Mouse (Mus musculus) NIH3T3 (cell line): Measurements from ENCODE around the gene Olfr1215.
A peak's percentile ranks its signal among the peaks of the same experiment; 100 is the strongest.

Source experiments
- DNase-seq: peaks from one replicate; pipeline ENCODE4 v3.0.0-alpha.2; 2012; ENCODE audit warnings: low read depth

Olfr1215 gene

DNA sequence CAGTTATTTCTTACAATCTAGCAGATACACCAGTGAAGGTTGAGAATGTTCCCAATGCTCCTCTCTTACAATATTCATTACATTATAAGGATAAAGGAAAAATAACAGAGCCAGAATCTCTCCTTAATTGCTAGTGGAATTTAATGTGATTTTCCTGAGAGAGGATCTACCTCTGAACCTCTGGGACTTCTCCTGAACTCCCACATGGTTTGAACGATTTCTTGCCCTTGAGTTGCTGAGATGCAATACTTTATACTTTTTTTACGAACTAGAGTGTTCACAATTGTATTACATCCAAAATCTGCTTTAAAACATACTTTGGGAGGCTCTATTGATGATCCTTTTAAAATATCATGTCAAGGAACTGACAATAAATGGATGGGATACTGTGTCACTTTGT, at the start of gene Olfr1215:
Olfr1215 (minus strand) TSS at position 101 of the 400 bp plus-strand sequence.
- DNase-seq = no peak

DNA sequence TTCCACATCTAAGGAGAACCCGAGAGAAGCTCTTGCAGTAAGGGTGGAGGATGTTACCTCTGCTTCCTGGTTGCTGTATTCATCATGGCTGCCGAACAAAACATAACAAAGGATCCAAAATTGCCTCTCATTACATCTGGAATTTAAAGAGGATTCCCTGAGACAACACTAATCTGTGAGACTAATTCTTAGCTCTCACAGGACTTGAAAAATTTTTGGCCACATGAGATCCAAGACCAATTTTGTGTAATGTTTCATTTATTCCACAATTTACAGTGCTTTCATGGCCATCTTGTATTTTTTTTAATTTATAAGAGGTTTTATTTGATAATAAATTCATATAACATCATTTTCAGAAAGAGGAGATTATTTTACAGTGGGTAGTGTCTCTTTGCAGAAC, 25.2 kb upstream of the Olfr1215 start, which contains the start of gene Olfr1217:
Olfr1217 (minus strand) TSS at position 101 of the 400 bp plus-strand sequence.
- DNase-seq = no peak

DNA sequence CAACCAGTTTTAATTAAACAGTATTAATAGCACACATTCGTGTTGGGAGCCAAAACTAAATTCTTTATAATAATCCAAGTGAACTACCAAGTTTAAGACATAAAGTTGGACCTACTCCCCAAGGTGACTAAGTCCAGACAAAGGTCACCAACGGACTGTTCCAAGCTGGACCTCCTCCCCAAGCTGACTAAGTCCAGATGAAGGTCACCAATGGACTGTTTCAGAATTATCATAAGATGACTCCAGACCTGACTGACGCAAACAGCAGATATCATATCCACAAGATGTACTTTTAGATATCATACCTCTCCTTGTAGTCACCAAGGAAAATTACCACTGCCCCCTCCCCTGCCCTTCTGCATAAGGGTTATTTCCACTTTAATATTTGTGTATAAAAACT, 14.7 kb upstream of the Olfr1215 start:
- peak; percentile 81 for DNase-seq

DNA sequence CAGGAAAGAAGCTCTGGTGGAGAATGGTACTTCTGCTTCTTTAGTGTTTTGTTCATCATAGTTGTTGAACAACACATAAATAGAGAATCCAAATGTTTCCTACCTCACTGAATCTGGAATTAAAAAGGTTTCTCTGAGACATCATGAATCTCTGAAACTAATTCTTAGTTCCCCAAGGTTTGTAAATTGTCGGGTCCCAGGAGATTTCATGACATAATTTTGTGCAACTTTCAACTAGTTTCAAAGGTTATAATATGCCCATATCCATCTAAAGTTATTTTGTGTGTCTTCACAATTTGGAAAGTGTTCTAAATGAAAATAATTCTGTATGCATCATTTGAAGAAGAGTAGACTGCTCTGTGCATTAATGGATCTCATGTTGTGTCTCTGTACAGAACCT, 11.5 kb upstream of the Olfr1215 start, which contains the start of gene Olfr1216:
Olfr1216 (minus strand) TSS at position 101 of the 400 bp plus-strand sequence.
- no peak for DNase-seq

DNA sequence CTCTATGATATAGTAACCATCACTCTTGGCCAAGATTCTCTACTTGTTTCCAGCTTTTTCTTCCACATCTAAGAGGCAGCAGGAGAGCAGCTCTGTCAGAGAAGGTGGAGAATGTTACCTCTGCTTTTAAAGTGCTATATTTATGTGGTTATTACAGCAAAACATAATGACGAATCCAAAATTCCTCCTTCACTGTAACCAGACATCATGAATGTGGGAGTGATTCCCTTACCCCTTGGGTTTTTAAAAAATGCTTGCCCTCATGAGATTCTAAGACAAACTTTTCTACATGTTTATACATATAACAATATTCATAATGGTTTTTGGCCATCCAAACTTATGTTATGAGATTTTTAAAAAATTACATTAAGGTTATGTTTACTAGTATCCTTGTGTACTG, 14.2 kb downstream of the Olfr1215 start, which contains the start of gene Olfr1214:
Olfr1214 (minus strand) TSS at position 101 of the 400 bp plus-strand sequence.
- DNase-seq = no peak

DNA sequence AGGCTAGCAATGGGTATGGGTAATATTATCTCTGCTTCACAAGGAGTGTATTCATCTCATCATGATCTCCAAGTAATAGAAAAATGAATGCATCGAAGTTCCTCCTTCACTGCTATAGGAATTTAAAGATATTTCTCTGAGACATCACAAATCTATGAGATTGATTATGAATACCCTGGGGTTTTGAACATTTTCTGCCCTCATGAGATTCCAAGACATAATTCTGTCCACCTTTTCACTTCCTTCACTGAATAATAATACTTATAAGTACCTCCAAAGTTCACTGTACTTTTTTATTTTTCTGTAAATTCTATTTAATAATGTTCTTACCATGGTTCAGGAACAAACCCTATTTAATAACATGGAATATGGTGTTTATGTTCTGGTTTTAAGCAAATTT, 26.6 kb downstream of the Olfr1215 start, which contains the start of gene Gm13762:
Gm13762 (minus strand) TSS at position 101 of the 400 bp plus-strand sequence.
- DNase-seq = no peak

DNA sequence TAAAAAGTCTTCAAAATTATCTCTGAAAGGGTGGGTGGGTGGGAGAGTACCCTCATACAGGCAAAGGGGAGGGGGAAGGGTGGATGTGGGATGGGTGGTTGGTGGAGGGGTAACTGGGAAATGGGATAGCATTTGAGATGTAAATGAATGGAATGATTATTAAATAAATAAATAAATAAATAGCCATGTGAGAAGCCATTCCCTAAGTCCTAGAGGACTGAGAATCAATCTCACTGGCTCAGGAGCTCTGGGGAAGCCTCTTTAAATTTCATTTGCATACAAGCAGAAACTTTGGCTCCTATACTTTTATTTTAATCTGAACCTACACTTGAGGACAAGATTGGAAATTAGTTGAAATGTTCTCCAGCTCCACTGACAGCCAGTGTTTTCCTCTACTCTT, 53.1 kb downstream of the Olfr1215 start, which contains the start of gene Olfr1212:
Olfr1212 (plus strand) TSS at position 301 of the 400 bp plus-strand sequence.
- no peak for DNase-seq
